Mouse (Mus musculus): ENCODE measurements around the gene Kcnip4. TPM values are rescaled to one million over a fixed set of nuclear protein-coding genes. Genes with fewer than 3 reads are reported as not detected.

Kcnip4 gene
- polyA plus RNA-seq, 1 experiment, result 0.12 TPM

- no peaks in the 10 kb centered on the region for H3K79me2 ChIP-seq (ENCODE audit: control insufficient read depth, insufficient read depth)
- no peak for TF ChIP-seq CEBPB (IDR thresholded peaks at IDR 0.05; ENCODE audit: low read depth)
- TF ChIP-seq CTCF (IDR thresholded peaks at IDR 0.05; ENCODE audit: control insufficient read depth, insufficient read depth, insufficient read length), result no peak
These were observed 54.0 kb downstream of the Kcnip4 start for GRCm38 (mm10) chr5:49470738-49471137.

GRCm38 (mm10) chr5:49460643-49461276 lies 63.9 kb downstream of the Kcnip4 start:
- Histone ChIP-seq H3K79me3 (ENCODE audit: low read depth) (no peaks in the 10 kb centered on the region), H3K36me3 (ENCODE audit: control insufficient read depth, insufficient read depth) (no peaks in the 10 kb centered on the region), H3K4me3 (ENCODE audit: insufficient read depth, poor library complexity, severe bottlenecking) (no peak overlapping the region), H3ac (ENCODE audit: control insufficient read depth, insufficient read length, low read depth) (no peak overlapping the region), H3K79me2 (ENCODE audit: control insufficient read depth, insufficient read depth) (no peaks in the 10 kb centered on the region), H3K27me3 (ENCODE audit: control insufficient read depth, insufficient read depth, insufficient read length) (no peaks in the 10 kb centered on the region)
- TF ChIP-seq USF1 (IDR thresholded peaks at IDR 0.05; ENCODE audit: low read depth) (no peak), MYOD1 (IDR thresholded peaks at IDR 0.05; ENCODE audit: control insufficient read depth, insufficient read length, low read depth) (no peak), MYOG (IDR thresholded peaks at IDR 0.05; ENCODE audit: control insufficient read depth, extremely low read depth, insufficient read length) (no peak), FOSL1 (IDR thresholded peaks at IDR 0.05; ENCODE audit: insufficient read depth, low read length, poor library complexity, severe bottlenecking) (no peak), CEBPB (IDR thresholded peaks at IDR 0.05; ENCODE audit: low read depth) (no peak), CTCF (IDR thresholded peaks at IDR 0.05; ENCODE audit: control insufficient read depth, insufficient read depth, insufficient read length) (no peak), MAX (IDR thresholded peaks at IDR 0.05) (no peak)

More at GRCm38 (mm10) chr5:49470738-49471137, 54.0 kb downstream of the Kcnip4 start:
- no peaks in the 10 kb centered on the region for H3K27me3 ChIP-seq (ENCODE audit: control insufficient read depth, insufficient read depth, insufficient read length)
- H3K79me3 ChIP-seq (ENCODE audit: low read depth), result no peaks in the 10 kb centered on the region
- H3ac ChIP-seq (ENCODE audit: control insufficient read depth, insufficient read length, low read depth), result no peak overlapping the region
- H3K36me3 ChIP-seq (ENCODE audit: control insufficient read depth, insufficient read depth), result no peaks in the 10 kb centered on the region
- no peak overlapping the region for H3K4me3 ChIP-seq (ENCODE audit: insufficient read depth, poor library complexity, severe bottlenecking)

GRCm38 (mm10) chr5:49453100-49453499 lies 71.6 kb downstream of the Kcnip4 start:
- Histone ChIP-seq H3ac (ENCODE audit: control insufficient read depth, insufficient read length, low read depth) (no peak overlapping the region), H3K79me2 (ENCODE audit: control insufficient read depth, insufficient read depth) (no peaks in the 10 kb centered on the region), H3K79me3 (ENCODE audit: low read depth) (no peaks in the 10 kb centered on the region), H3K27me3 (ENCODE audit: control insufficient read depth, insufficient read depth, insufficient read length) (no peaks in the 10 kb centered on the region), H3K4me3 (ENCODE audit: insufficient read depth, poor library complexity, severe bottlenecking) (no peak overlapping the region), H3K36me3 (ENCODE audit: control insufficient read depth, insufficient read depth) (no peaks in the 10 kb centered on the region)
- TF ChIP-seq USF1 (IDR thresholded peaks at IDR 0.05; ENCODE audit: low read depth) (no peak), FOSL1 (IDR thresholded peaks at IDR 0.05; ENCODE audit: insufficient read depth, low read length, poor library complexity, severe bottlenecking) (no peak), MYOD1 (IDR thresholded peaks at IDR 0.05; ENCODE audit: control insufficient read depth, insufficient read length, low read depth) (no peak), CTCF (IDR thresholded peaks at IDR 0.05; ENCODE audit: control insufficient read depth, insufficient read depth, insufficient read length) (no peak), MYOG (IDR thresholded peaks at IDR 0.05; ENCODE audit: control insufficient read depth, extremely low read depth, insufficient read length) (no peak), CEBPB (IDR thresholded peaks at IDR 0.05; ENCODE audit: low read depth) (no peak), MAX (IDR thresholded peaks at IDR 0.05) (no peak)

GRCm38 (mm10) chr5:49451295-49451694 lies 73.4 kb downstream of the Kcnip4 start:
- TF ChIP-seq FOSL1 (IDR thresholded peaks at IDR 0.05; ENCODE audit: insufficient read depth, low read length, poor library complexity, severe bottlenecking) (no peak), CEBPB (IDR thresholded peaks at IDR 0.05; ENCODE audit: low read depth) (no peak), USF1 (IDR thresholded peaks at IDR 0.05; ENCODE audit: low read depth) (no peak), MAX (IDR thresholded peaks at IDR 0.05) (no peak), CTCF (IDR thresholded peaks at IDR 0.05; ENCODE audit: control insufficient read depth, insufficient read depth, insufficient read length) (no peak), MYOD1 (IDR thresholded peaks at IDR 0.05; ENCODE audit: control insufficient read depth, insufficient read length, low read depth) (no peak), MYOG (IDR thresholded peaks at IDR 0.05; ENCODE audit: control insufficient read depth, extremely low read depth, insufficient read length) (no peak)

GRCm38 (mm10) chr5:49450876-49451275 lies 73.8 kb downstream of the Kcnip4 start:
- Histone ChIP-seq H3K27me3 (ENCODE audit: control insufficient read depth, insufficient read depth, insufficient read length) (no peaks in the 10 kb centered on the region), H3K36me3 (ENCODE audit: control insufficient read depth, insufficient read depth) (no peaks in the 10 kb centered on the region), H3K79me3 (ENCODE audit: low read depth) (no peaks in the 10 kb centered on the region), H3ac (ENCODE audit: control insufficient read depth, insufficient read length, low read depth) (no peak overlapping the region), H3K4me3 (ENCODE audit: insufficient read depth, poor library complexity, severe bottlenecking) (no peak overlapping the region), H3K79me2 (ENCODE audit: control insufficient read depth, insufficient read depth) (no peaks in the 10 kb centered on the region)
- TF ChIP-seq CTCF (IDR thresholded peaks at IDR 0.05; ENCODE audit: control insufficient read depth, insufficient read depth, insufficient read length), result no peak
- TF ChIP-seq CEBPB (IDR thresholded peaks at IDR 0.05; ENCODE audit: low read depth), result no peak
- no peak for TF ChIP-seq MYOD1 (IDR thresholded peaks at IDR 0.05; ENCODE audit: control insufficient read depth, insufficient read length, low read depth)
- TF ChIP-seq MYOG (IDR thresholded peaks at IDR 0.05; ENCODE audit: control insufficient read depth, extremely low read depth, insufficient read length), result no peak
- no peak for TF ChIP-seq USF1 (IDR thresholded peaks at IDR 0.05; ENCODE audit: low read depth)
- no peak for TF ChIP-seq MAX (IDR thresholded peaks at IDR 0.05)
- TF ChIP-seq FOSL1 (IDR thresholded peaks at IDR 0.05; ENCODE audit: insufficient read depth, low read length, poor library complexity, severe bottlenecking), result no peak

More at GRCm38 (mm10) chr5:49451295-49451694, 73.4 kb downstream of the Kcnip4 start:
- Histone ChIP-seq H3K36me3 (ENCODE audit: control insufficient read depth, insufficient read depth) (no peaks in the 10 kb centered on the region), H3K79me2 (ENCODE audit: control insufficient read depth, insufficient read depth) (no peaks in the 10 kb centered on the region), H3K4me3 (ENCODE audit: insufficient read depth, poor library complexity, severe bottlenecking) (no peak overlapping the region), H3K79me3 (ENCODE audit: low read depth) (no peaks in the 10 kb centered on the region), H3ac (ENCODE audit: control insufficient read depth, insufficient read length, low read depth) (no peak overlapping the region), H3K27me3 (ENCODE audit: control insufficient read depth, insufficient read depth, insufficient read length) (no peaks in the 10 kb centered on the region)

- no peaks in the 10 kb centered on the region for H3K79me2 ChIP-seq (ENCODE audit: control insufficient read depth, insufficient read depth)
- no peaks in the 10 kb centered on the region for H3K27me3 ChIP-seq (ENCODE audit: control insufficient read depth, insufficient read depth, insufficient read length)
- no peaks in the 10 kb centered on the region for H3K36me3 ChIP-seq (ENCODE audit: control insufficient read depth, insufficient read depth)
- TF ChIP-seq MYOD1 (IDR thresholded peaks at IDR 0.05; ENCODE audit: control insufficient read depth, insufficient read length, low read depth) (no peak), CEBPB (IDR thresholded peaks at IDR 0.05; ENCODE audit: low read depth) (no peak), MYOG (IDR thresholded peaks at IDR 0.05; ENCODE audit: control insufficient read depth, extremely low read depth, insufficient read length) (no peak), FOSL1 (IDR thresholded peaks at IDR 0.05; ENCODE audit: insufficient read depth, low read length, poor library complexity, severe bottlenecking) (no peak), USF1 (IDR thresholded peaks at IDR 0.05; ENCODE audit: low read depth) (no peak), MAX (IDR thresholded peaks at IDR 0.05) (no peak)
- H3K79me3 ChIP-seq (ENCODE audit: low read depth), result no peaks in the 10 kb centered on the region
- no peak overlapping the region for H3K4me3 ChIP-seq (ENCODE audit: insufficient read depth, poor library complexity, severe bottlenecking)
- H3ac ChIP-seq (ENCODE audit: control insufficient read depth, insufficient read length, low read depth), result no peak overlapping the region
These were observed 87.5 kb downstream of the Kcnip4 start for GRCm38 (mm10) chr5:49437236-49437635.
